Mouse (Mus musculus) lung, postnatal 14 days (tissue): ENCODE data around the gene Gprasp1.
"Not testable (repeated sequence)": the region's sequence is repeated elsewhere in the genome, so short reads cannot be mapped to it uniquely, and the experiment has no call there.

Source experiments
- DNase-seq: peaks from one replicate; pipeline ENCODE4 v3.0.0; 2021

The Gprasp1 gene

GRCm38 (mm10) chrX:135742304-135743055 lies at the start of gene Gprasp1, which contains the start of gene Armcx5:
Gene Gprasp1 (plus strand): TSS chrX:135742733.
Gene Armcx5 (plus strand): TSS chrX:135742733.
- peak; percentile 86 for DNase-seq

- DNase-seq, result no peak
These were observed 48.9 kb upstream of the Gprasp1 start, which contains the start of gene Tcp11x2 for GRCm38 (mm10) chrX:135693633-135694032. Gene Tcp11x2 (minus strand): TSS chrX:135693790.

- DNase-seq, result no peak
These were observed 39.4 kb upstream of the Gprasp1 start for GRCm38 (mm10) chrX:135703111-135703510.

- DNase-seq, result no peak
These were observed 38.2 kb upstream of the Gprasp1 start for GRCm38 (mm10) chrX:135704349-135704748.

GRCm38 (mm10) chrX:135712845-135713244 lies 29.7 kb upstream of the Gprasp1 start:
- no peak for DNase-seq

GRCm38 (mm10) chrX:135725161-135725560 lies 17.4 kb upstream of the Gprasp1 start, which contains the start of gene Tmsb15a:
Gene Tmsb15a (minus strand): TSS chrX:135725261.
- DNase-seq, result no peak

DNA sequence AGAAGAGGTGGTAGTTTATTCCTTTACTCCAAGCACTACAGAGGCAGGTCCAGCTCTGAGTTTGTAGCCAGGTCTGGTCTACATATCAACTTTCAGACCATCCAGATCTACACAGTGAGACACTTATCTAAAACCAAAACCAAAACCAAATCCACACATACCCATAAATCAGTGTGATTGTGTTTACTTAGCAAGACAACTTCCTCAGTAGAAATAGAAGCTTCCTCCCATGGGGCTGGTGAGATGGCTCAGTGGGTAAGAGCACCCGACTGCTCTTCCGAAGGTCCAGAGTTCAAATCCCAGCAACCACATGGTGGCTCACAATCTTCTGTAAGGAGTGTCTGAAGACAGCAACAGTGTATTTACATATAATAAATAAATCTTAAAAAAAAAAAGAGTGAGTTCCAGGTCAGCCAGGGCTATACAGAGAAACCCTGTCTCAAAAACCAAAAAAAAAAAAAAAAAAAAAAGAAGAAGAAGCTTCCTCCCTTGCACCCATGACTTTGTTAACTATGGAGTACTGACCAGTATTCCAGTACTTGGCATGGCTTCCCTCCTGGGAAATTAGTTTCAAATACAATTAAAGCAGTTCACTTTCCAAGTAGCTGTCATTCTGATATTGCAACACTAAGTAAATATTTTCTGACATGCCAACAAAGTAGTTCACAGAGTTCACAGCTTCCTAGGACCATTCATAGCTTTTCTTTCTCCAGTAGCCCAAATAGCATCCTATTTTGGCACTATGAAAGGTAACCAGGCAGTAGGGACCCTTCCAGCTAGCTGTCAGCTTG lies 3.6 kb upstream of the Gprasp1 start:
- no peak for DNase-seq

GRCm38 (mm10) chrX:135743056-135743355 lies 473 bp downstream of the Gprasp1 start:
- DNase-seq, result peak; percentile 1

- DNase-seq, result not testable (repeated sequence)
These were observed 2.8 kb downstream of the Gprasp1 start for GRCm38 (mm10) chrX:135745376-135745775.

GRCm38 (mm10) chrX:135752832-135753231 lies 10.3 kb downstream of the Gprasp1 start:
- DNase-seq, result peak; percentile 75

- DNase-seq, result peak; percentile 33
These were observed 19.2 kb downstream of the Gprasp1 start for GRCm38 (mm10) chrX:135761707-135762106.

DNA sequence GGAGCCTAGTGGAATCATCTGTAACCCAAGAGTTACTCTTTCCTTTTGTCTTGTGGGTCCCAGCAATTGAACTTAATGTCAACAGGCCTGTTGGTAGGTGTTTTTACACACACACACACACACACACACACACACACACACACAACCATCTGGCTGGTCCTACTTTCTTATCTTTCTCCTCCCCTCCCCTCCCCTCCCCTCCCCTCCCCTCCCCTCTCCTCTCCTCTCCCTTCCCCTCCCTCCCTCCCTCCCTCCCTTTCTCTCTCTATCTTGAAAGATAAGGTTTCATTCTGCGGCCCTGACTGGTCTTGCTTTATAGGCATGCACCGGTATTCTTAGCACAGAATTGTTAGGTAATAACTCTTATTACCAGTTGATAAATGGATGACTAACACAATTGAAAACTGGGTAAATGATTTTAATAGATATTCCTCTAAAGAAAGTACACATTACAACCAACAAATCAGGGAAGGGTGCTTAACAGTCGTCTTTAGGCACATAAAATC lies 25.6 kb downstream of the Gprasp1 start:
- DNase-seq, result no peak

GRCm38 (mm10) chrX:135768565-135768964 lies 26.0 kb downstream of the Gprasp1 start:
- DNase-seq, result no peak

- DNase-seq, result no peak
These were observed 49.0 kb downstream of the Gprasp1 start for GRCm38 (mm10) chrX:135791536-135791935.

- no peak for DNase-seq
These were observed 49.8 kb downstream of the Gprasp1 start for GRCm38 (mm10) chrX:135792326-135792725.

- DNase-seq, result peak; percentile 21
These were observed 53.2 kb downstream of the Gprasp1 start for GRCm38 (mm10) chrX:135795591-135796304.

GRCm38 (mm10) chrX:135796305-135797211 lies 54.0 kb downstream of the Gprasp1 start:
- not testable (repeated sequence) for DNase-seq

- peak; percentile 51 for DNase-seq
These were observed 54.7 kb downstream of the Gprasp1 start, which contains the start of gene Bhlhb9 for GRCm38 (mm10) chrX:135797212-135797644. Gene Bhlhb9 (plus strand): TSS chrX:135797594.

DNA sequence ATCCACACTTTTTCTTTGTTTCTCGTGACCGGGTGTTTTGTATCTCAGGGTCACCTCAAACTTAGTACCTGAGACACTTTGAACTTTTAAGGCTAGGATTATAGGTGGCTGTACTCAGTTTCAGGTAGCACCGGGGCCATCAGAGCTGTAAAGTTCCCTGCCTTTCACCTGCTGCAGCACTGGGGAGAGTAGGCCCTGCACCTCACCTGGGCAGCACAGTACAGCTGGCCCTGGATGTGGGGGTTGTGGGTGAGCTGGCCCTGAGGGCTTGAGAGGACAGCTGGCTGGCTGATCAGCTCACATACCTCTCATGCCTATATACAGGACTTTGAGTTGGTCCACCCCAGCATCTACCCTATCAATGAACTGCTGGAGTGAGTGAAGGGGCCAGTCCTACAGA lies 61.6 kb downstream of the Gprasp1 start:
- no peak for DNase-seq

- DNase-seq, result peak; percentile 53
These were observed 63.2 kb downstream of the Gprasp1 start for GRCm38 (mm10) chrX:135805780-135806179.

DNA sequence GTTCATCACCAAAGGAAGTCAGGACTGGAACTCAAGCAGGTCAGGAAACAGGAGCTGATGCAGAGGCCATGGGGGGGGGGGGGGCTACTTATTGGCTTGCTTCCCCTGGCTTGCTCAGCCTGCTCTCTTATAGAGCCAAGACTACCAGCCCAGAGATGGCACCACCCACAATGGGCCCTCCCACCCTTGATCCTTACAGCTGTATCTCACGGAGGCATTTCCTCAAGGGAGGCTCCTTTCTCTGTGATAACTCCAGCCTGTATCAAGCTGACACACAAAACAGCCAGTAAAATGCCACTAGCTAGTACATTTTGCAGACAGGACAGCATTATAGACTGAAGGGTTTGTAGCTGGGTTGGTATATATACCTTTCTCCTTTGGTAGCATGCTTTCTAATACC lies 93.4 kb downstream of the Gprasp1 start:
- not testable (repeated sequence) for DNase-seq

DNA sequence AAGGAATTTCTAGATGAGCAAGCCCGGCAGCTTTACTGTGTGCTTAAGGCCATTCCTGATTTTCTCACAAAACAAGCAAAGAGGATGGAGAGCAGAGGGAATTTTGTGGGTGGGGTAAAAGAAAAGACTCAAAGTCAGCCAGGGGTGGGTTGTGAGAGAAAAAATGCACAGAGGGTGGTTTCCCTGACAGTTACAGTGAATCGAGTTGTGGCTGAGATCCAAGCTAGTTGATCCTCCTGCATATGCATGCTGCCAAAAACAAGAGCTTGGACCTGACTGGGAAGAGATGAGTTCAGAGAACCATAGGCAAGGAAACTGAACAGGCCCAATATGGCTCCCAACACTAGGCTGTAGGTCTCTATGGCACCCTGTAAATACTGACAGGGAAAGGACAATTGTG lies 95.4 kb downstream of the Gprasp1 start:
- no peak for DNase-seq
